Mouse (Mus musculus): ENCODE results near the gene Fgf14.
"Not testable (repeated sequence)": the region's sequence is repeated elsewhere in the genome, so short reads cannot be mapped to it uniquely, and the experiment has no call there.

DNA sequence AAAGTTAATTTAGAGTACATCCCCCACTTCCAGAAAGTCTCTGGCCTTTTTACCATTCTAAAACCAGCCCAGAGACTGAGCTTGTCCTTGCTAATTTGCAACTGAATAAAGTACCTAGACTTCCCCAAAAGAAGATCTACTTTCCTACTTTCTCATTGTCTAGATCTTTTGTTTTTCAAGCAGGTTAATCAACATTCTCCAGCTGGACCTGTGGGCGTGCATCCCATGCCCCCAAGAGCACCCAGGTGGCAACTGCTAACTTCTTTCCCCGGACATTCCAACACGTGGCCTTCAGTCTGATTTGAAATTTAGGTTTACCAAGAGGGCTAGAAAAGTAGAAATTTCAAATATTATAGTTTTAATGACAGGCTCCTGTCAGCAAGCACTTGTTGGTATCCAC is 643.6 kb downstream of the Fgf14 start:
- not testable (repeated sequence) for TF ChIP-seq CTCF, EP300 (IDR thresholded peaks at IDR 0.05; ENCODE audit: low read depth)
